Mouse (Mus musculus) CH12.LX (cell line): ENCODE results near the gene Myo18a. TPM values are rescaled to one million over a fixed set of nuclear protein-coding genes. Genes with fewer than 3 reads are reported as not detected.

Experiments
- DNase-seq: peaks from one replicate; pipeline ENCODE4 v3.0.0-alpha.2; 2013; ENCODE audit errors: extremely low read depth
- H3K27ac ChIP-seq: 2 replicates; pipeline ENCODE4 v1.5.1; 2012; ENCODE audit warnings: low read depth, mild to moderate bottlenecking, control low read depth, moderate library complexity; ENCODE audit not compliant: insufficient read depth
- H3K27me3 ChIP-seq: replicated peaks from 2 replicates; pipeline ENCODE3; 2012; ENCODE audit warnings: inconsistent platforms
- H3K36me3 ChIP-seq, 2 experiments: replicated peaks in 1 of 2; 2 replicates each; pipeline versions ENCODE3 to v1.6.1; 2012; ENCODE audit warnings: inconsistent platforms in 1 of 2, low read length in 1 of 2, mild to moderate bottlenecking in 1 of 2, mixed read lengths in 1 of 2, moderate library complexity in 1 of 2; ENCODE audit not compliant: control insufficient read depth in 1 of 2, insufficient read depth in 1 of 2
- H3K4me1 ChIP-seq, 2 experiments: 2 replicates each; pipeline ENCODE4 v1.6.1; 2012; ENCODE audit warnings: inconsistent platforms in 1 of 2, moderate library complexity in 1 of 2; ENCODE audit not compliant: insufficient read depth in 2 of 2, control insufficient read depth in 1 of 2
- H3K4me2 ChIP-seq: 2 replicates; pipeline ENCODE4 v1.6.1; 2012; ENCODE audit warnings: low read depth, mild to moderate bottlenecking, control low read depth; ENCODE audit not compliant: poor library complexity, insufficient read depth, severe bottlenecking
- H3K4me3 ChIP-seq, 3 experiments: fragments of 150-350 bp in 1 of 3; sonication (generic) in 1 of 3; replicated peaks in 1 of 3; 2 replicates each; pipeline versions ENCODE3 to v1.5.1; 2011 to 2012; ENCODE audit warnings: low read depth in 2 of 3, low read length in 2 of 3, mild to moderate bottlenecking in 2 of 3, moderate library complexity in 2 of 3, control low read depth in 1 of 3, improper control_type of control experiment in 1 of 3, inconsistent platforms in 1 of 3, mixed read lengths in 1 of 3; ENCODE audit not compliant: poor library complexity in 1 of 3
- H3K79me2 ChIP-seq: replicated peaks from 2 replicates; pipeline ENCODE4 v1.6.1; 2012; ENCODE audit warnings: mild to moderate bottlenecking, moderate library complexity; ENCODE audit not compliant: control insufficient read depth, poor library complexity, insufficient read depth, severe bottlenecking; ENCODE audit errors: extremely low read depth
- H3K9ac ChIP-seq: 2 replicates; pipeline ENCODE4 v1.6.1; 2012; ENCODE audit warnings: low read depth, mild to moderate bottlenecking, control low read depth, moderate library complexity; ENCODE audit not compliant: insufficient read depth
- H3K9me3 ChIP-seq: replicated peaks from 2 replicates; pipeline ENCODE3; 2012; ENCODE audit warnings: low read length, inconsistent platforms, mixed read lengths
- BHLHE40 ChIP-seq: IDR thresholded peaks from 2 replicates; pipeline ENCODE4 v1.6.1; 2011; ENCODE audit warnings: mild to moderate bottlenecking, low read depth, low read length, improper control_type of control experiment
- CHD1 ChIP-seq: IDR thresholded peaks from 2 replicates; pipeline ENCODE4 v1.6.1; 2012; ENCODE audit warnings: low read depth, low read length, improper control_type of control experiment, inconsistent platforms
- CHD2 ChIP-seq: IDR thresholded peaks from 2 replicates; pipeline ENCODE4 v1.6.1; 2011; ENCODE audit warnings: low read length, improper control_type of control experiment
- EP300 ChIP-seq: IDR thresholded peaks from 2 replicates; pipeline ENCODE4 v1.6.1; 2011; ENCODE audit warnings: low read length, improper control_type of control experiment
- ETS1 ChIP-seq: conservative IDR thresholded peaks from 2 replicates; pipeline ENCODE4 v1.6.1; 2012; ENCODE audit warnings: low read depth, mild to moderate bottlenecking, inconsistent platforms, low read length, improper control_type of control experiment, moderate library complexity
- GABPA ChIP-seq: IDR thresholded peaks from 2 replicates; pipeline ENCODE4 v1.6.1; 2012; ENCODE audit warnings: low read depth, low read length, improper control_type of control experiment, inconsistent platforms; ENCODE audit not compliant: insufficient replicate concordance
- HCFC1 ChIP-seq: IDR thresholded peaks from 2 replicates; pipeline ENCODE4 v1.6.1; 2012; ENCODE audit warnings: low read depth, mild to moderate bottlenecking, inconsistent platforms, low read length, improper control_type of control experiment
- JUN ChIP-seq: IDR thresholded peaks from 2 replicates; pipeline ENCODE4 v1.6.1; 2011; ENCODE audit warnings: low read depth, mild to moderate bottlenecking, low read length, improper control_type of control experiment, moderate library complexity; ENCODE audit not compliant: insufficient read depth
- KAT2A ChIP-seq: IDR thresholded peaks from 2 replicates; pipeline ENCODE4 v1.6.1; 2012; ENCODE audit warnings: low read length, improper control_type of control experiment, inconsistent platforms; ENCODE audit not compliant: insufficient replicate concordance
- MAFK ChIP-seq: IDR thresholded peaks from 2 replicates; pipeline ENCODE4 v1.6.1; 2011; ENCODE audit warnings: low read length, improper control_type of control experiment; ENCODE audit not compliant: insufficient replicate concordance
- MAX ChIP-seq: IDR thresholded peaks from 2 replicates; pipeline ENCODE4 v1.6.1; 2011; ENCODE audit warnings: low read length, improper control_type of control experiment
- MYC ChIP-seq: IDR thresholded peaks from 2 replicates; pipeline ENCODE4 v1.6.1; 2011; ENCODE audit warnings: low read depth, mild to moderate bottlenecking, improper control_type of control experiment, low read length
- NELFE ChIP-seq: IDR thresholded peaks from 2 replicates; pipeline ENCODE4 v1.6.1; 2011; ENCODE audit warnings: low read depth, low read length, improper control_type of control experiment
- NRF1 ChIP-seq: IDR thresholded peaks from 2 replicates; pipeline ENCODE4 v1.6.1; 2014; ENCODE audit warnings: low read depth, mild to moderate bottlenecking, inconsistent platforms, low read length, improper control_type of control experiment, moderate library complexity
- PAX5 ChIP-seq: IDR thresholded peaks from 2 replicates; pipeline ENCODE4 v1.6.1; 2012; ENCODE audit warnings: low read length, inconsistent platforms, mixed read lengths
- POLR2A ChIP-seq: IDR thresholded peaks from 2 replicates; pipeline ENCODE4 v1.6.1; 2011; ENCODE audit warnings: low read depth, mild to moderate bottlenecking, improper control_type of control experiment, low read length
- SIN3A ChIP-seq: IDR thresholded peaks from 2 replicates; pipeline ENCODE4 v1.6.1; 2012; ENCODE audit warnings: low read length, improper control_type of control experiment, inconsistent platforms
- TCF12 ChIP-seq: IDR thresholded peaks from 2 replicates; pipeline ENCODE4 v1.6.1; 2014; ENCODE audit warnings: low read depth, mild to moderate bottlenecking, inconsistent platforms, low read length, improper control_type of control experiment
- ZC3H11A ChIP-seq: IDR thresholded peaks from 2 replicates; pipeline ENCODE4 v1.6.1; 2012; ENCODE audit warnings: low read depth, mild to moderate bottlenecking, inconsistent platforms, low read length, improper control_type of control experiment
- ZMIZ1 ChIP-seq: IDR thresholded peaks from 2 replicates; pipeline ENCODE4 v1.6.1; 2012; ENCODE audit warnings: low read depth, mild to moderate bottlenecking, inconsistent platforms, low read length, improper control_type of control experiment
- ZNF384 ChIP-seq: IDR thresholded peaks from 2 replicates; pipeline ENCODE4 v1.6.1; 2012; ENCODE audit warnings: low read depth, low read length, improper control_type of control experiment, inconsistent platforms
- dilution Hi-C: fragments of 300-500 bp; cut with MboI; formaldehyde crosslinking; loops from 2 replicates; pipeline ENCODE4 v1.14.3; 2020; ENCODE audit warnings: low sequenced_read_pairs; ENCODE audit not compliant: extremely low pct_unique_long_range_greater_than_20kb, extremely low pct_ligation_motif_present
- in situ Hi-C: fragments of 300-500 bp; cut with MboI; formaldehyde crosslinking; loops from 3 replicates; pipeline ENCODE4 v1.14.3; 2019; ENCODE audit warnings: low sequenced_read_pairs, low pct_ligation_motif_present, low pct_unique_long_range_greater_than_20kb, mixed read lengths
- polyA plus RNA-seq: library from polyadenylated mRNA; unstranded; fragments of >175 nt; gene quantifications from 2 replicates; pipeline ENCODE4 v1.2.1, GENCODE M21; 2012; ENCODE audit warnings: low read depth; ENCODE audit not compliant: insufficient read length
- total RNA-seq, 2 experiments: library from RNA; depleted of rRNA; stranded (reverse); fragments of 300-350 nt in 1 of 2; fragments of >200 nt in 1 of 2; gene quantifications; 2 replicates each; pipeline ENCODE4 v1.2.3; 2012 to 2014

Gene Myo18a
- total and polyA plus RNA-seq, 3 experiments: 6.3 to 24.8 (median 16.8) TPM

DNA sequence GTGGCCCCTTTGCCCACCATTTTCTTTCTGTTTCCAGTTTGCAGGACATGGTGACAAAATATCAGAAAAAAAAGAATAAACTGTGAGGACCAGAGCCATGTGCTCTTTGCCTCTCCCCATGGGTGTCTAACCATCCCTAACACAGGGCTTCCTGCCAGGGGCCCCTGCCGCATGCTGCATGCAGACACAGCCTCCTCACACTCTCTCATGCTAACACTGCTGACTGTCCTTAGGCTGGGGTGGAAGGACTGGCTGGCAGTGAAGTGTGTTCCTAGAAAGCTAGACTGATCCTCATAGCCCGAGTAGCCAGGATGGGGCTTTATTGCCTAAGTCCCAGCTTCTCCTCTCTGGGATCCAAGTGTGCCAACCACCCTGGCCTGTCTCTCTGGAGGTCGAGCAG, 91.6 kb downstream of the Myo18a start:
- H3K79me2 ChIP-seq: no peaks in the 10 kb centered on the region
- no peak overlapping the region for H3K9ac ChIP-seq
- no peak overlapping the region for H3K4me3 ChIP-seq
- H3K27me3 ChIP-seq: no peaks in the 10 kb centered on the region
- DNase-seq: no peak
- dilution Hi-C loops (no loop called here), in situ Hi-C loops (no loop called here)
- H3K9me3 ChIP-seq: no peaks in the 10 kb centered on the region
- H3K4me2 ChIP-seq: no peak overlapping the region
- peaks cover 0 to 15% of the 10 kb centered on the region in 2 experiments; a peak in 2 of 4 replicates for H3K4me1 ChIP-seq
- H3K36me3 ChIP-seq: peaks cover 36 to 95% of the 10 kb centered on the region in 2 experiments
- TF ChIP-seq TCF12 (no peak), ZC3H11A (no peak), KAT2A (no peak), CHD1 (no peak), MYC (no peak)
- no peak overlapping the region for H3K27ac ChIP-seq

DNA sequence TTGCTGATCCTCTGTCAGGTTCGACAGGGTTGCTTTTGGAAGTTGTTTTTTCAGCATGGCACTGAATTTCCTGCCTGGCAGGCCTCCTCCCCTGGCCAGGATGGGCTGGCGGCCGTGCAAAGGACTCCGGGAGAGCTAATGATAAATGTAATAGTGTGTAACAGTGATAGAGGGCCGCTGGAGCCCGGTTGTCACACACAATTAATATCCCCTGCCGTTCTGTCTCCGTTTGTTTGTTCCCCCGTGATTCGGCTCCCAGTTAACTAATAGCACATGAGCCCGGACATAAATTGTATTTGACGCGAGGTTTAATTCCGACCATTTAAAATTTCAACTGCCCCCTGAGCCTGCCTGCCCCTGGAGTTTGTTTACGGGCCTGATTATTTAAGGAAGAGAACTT, 92.3 kb downstream of the Myo18a start:
- no peak for DNase-seq
- dilution Hi-C loops (no loop called here), in situ Hi-C loops (no loop called here)
- Histone ChIP-seq H3K4me2 (no peak overlapping the region), H3K4me1 (peaks cover 0 to 17% of the 10 kb centered on the region in 2 experiments; a peak in 2 of 4 replicates), H3K27me3 (no peaks in the 10 kb centered on the region), H3K36me3 (peaks cover 33 to 96% of the 10 kb centered on the region in 2 experiments), H3K27ac (no peak overlapping the region), H3K4me3 (no peak overlapping the region), H3K9ac (no peak overlapping the region), H3K79me2 (no peaks in the 10 kb centered on the region), H3K9me3 (no peaks in the 10 kb centered on the region)
- TF ChIP-seq NELFE: no peak
- no peak for TF ChIP-seq GABPA
- no peak for TF ChIP-seq EP300

DNA sequence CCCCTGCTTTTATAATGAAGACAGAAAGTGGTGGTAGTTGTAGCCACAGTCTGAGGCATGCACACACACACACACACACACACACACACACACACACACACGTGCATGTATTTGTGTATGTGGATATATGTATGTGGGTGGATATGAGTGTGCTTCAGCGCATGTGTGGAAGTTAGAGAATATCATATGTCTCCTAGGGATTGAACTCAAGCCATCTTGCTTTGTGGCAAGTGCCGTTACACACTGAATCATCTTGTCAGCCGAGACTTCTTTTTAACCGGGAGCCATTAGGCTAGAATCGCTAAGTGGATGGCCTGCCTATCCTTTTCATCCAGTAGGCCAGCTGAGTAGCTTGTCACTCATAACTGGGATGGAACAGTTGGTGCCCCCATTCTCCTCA, 94.0 kb downstream of the Myo18a start:
- TF ChIP-seq MAX (no peak), ZNF384 (no peak), ETS1 (no peak), HCFC1 (no peak), NRF1 (no peak), PAX5 (no peak), NELFE (no peak), ZMIZ1 (no peak), BHLHE40 (no peak), SIN3A (no peak), EP300 (no peak), CHD2 (no peak), JUN (no peak), GABPA (no peak), MYC (no peak), CHD1 (no peak), ZC3H11A (no peak), TCF12 (no peak), MAFK (no peak), POLR2A (no peak)
- TF ChIP-seq, all 38 proteins: peak for 0
- Histone ChIP-seq H3K36me3 (peaks cover 21 to 94% of the 10 kb centered on the region in 2 experiments), H3K27me3 (no peaks in the 10 kb centered on the region), H3K9me3 (no peaks in the 10 kb centered on the region), H3K27ac (no peak overlapping the region), H3K4me3 (no peak overlapping the region), H3K9ac (no peak overlapping the region), H3K79me2 (no peaks in the 10 kb centered on the region), H3K4me2 (no peak overlapping the region), H3K4me1 (peaks cover 4 to 30% of the 10 kb centered on the region in 2 experiments; a peak in 3 of 4 replicates)
- dilution Hi-C loops (no loop called here), in situ Hi-C loops (no loop called here)
- DNase-seq: no peak
